Mouse (Mus musculus) kidney, adult 2 months (tissue): Measurements from ENCODE around the gene Ogfod1. TPM values are rescaled to one million over a fixed set of nuclear protein-coding genes. Genes with fewer than 3 reads are reported as not detected.

Source experiments
- DNase-seq: peaks from one replicate; pipeline ENCODE4 v3.0.0; 2021
- H3K27ac ChIP-seq: fragments of 200-500 bp; 2 replicates; pipeline ENCODE4 v1.5.1; 2012; ENCODE audit warnings: low read depth, low read length, control low read depth, inconsistent platforms; ENCODE audit not compliant: insufficient read depth
- H3K27me3 ChIP-seq: fragments of 200-500 bp; replicated peaks from 2 replicates; pipeline ENCODE4 v1.6.1; 2012; ENCODE audit warnings: mild to moderate bottlenecking, moderate library complexity, low read length, inconsistent platforms; ENCODE audit not compliant: control insufficient read depth, insufficient read depth
- H3K36me3 ChIP-seq: fragments of 200-500 bp; 2 replicates; pipeline ENCODE4 v1.6.1; 2012; ENCODE audit warnings: mild to moderate bottlenecking, moderate library complexity, low read length, inconsistent platforms; ENCODE audit not compliant: control insufficient read depth, insufficient read depth
- H3K4me1 ChIP-seq: fragments of 200-500 bp; 2 replicates; pipeline ENCODE4 v1.6.1; 2011; ENCODE audit warnings: low read length; ENCODE audit not compliant: control insufficient read depth, insufficient read depth
- H3K4me3 ChIP-seq: fragments of 200-500 bp; 2 replicates; pipeline ENCODE4 v1.5.1; 2011; ENCODE audit warnings: mild to moderate bottlenecking, low read depth, low read length, control low read depth; ENCODE audit not compliant: insufficient read depth
- CTCF ChIP-seq: fragments of 200-500 bp; conservative IDR thresholded peaks from 2 replicates; pipeline ENCODE4 v1.5.1; 2011; ENCODE audit warnings: low read depth, mild to moderate bottlenecking, control low read depth, low read length, moderate library complexity, mixed read lengths; ENCODE audit not compliant: insufficient read depth, insufficient read length
- POLR2A ChIP-seq: fragments of 200-500 bp; IDR thresholded peaks from one replicate; pipeline ENCODE4 v1.6.1; 2011; ENCODE audit warnings: low read depth, low read length, control low read depth
- WGBS: fragments of 180-500 bp; shearing (Covaris S2); methylation state at CpG from one replicate; pipeline ENCODE4 v1.1.7; 2018; 5-methylcytosine and 5-hydroxymethylcytosine counted together
- polyA plus RNA-seq: library from polyadenylated mRNA; depleted of rRNA; stranded (reverse); fragments of >200 nt; gene quantifications from 2 replicates; pipeline ENCODE4 v1.2.3, GENCODE M21; 2012; rRNA removed

Gene Ogfod1
- polyA plus RNA-seq, 1 experiment = 8.7 TPM

DNA sequence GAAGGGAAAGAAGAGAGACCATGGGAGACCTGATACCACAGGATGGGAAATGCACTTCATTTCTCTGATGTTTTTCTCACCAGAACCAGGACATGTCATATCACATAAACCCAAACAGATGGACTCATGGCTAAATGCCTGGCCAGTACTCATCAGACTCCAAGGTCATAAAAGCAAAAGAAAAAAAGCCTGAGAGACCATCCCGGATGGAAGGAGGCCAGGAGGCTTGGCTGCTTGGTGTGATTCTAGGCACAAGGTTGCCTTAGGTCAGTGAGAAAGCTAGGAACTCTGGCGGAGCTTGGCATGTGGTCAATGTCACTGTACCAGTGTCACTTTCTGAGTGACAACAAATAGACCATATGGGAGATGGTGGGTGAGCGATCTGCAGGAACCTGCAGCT is 70.9 kb downstream of the Ogfod1 start:
- peak; percentile 31 for DNase-seq
- Histone ChIP-seq H3K36me3 (no peaks in the 10 kb centered on the region), H3K4me3 (no peak overlapping the region), H3K27ac (no peak overlapping the region), H3K4me1 (no peaks in the 10 kb centered on the region), H3K27me3 (no peaks in the 10 kb centered on the region)
- TF ChIP-seq CTCF (no peak), POLR2A (no peak)
- 66% methylated on average over 3 of the region's 3 CpGs for WGBS

DNA sequence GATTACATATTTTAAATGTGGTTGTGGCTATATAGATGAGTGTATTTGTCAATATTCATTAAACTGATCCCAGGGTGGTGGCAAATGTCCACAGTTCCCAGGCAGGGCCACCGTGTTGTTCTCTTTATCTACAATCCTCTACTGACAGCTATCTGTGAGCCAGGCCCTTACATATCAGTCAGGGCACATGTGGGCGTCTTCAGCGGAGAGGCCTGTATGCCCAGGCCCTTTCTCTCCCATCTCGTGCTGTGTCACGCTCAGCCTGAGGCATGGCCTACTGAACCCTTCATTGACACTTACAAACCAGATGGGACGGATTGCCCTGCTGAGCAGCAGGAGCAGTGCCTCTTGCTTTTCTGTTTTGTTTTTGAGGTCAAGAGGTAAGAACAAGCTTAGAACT is 72.4 kb downstream of the Ogfod1 start:
- Histone ChIP-seq H3K27me3 (no peaks in the 10 kb centered on the region), H3K4me3 (no peak overlapping the region), H3K4me1 (no peaks in the 10 kb centered on the region), H3K36me3 (no peaks in the 10 kb centered on the region), H3K27ac (no peak overlapping the region)
- WGBS = 91% methylated on average over 6 of the region's 6 CpGs
- no peak for DNase-seq
- TF ChIP-seq CTCF = no peak

DNA sequence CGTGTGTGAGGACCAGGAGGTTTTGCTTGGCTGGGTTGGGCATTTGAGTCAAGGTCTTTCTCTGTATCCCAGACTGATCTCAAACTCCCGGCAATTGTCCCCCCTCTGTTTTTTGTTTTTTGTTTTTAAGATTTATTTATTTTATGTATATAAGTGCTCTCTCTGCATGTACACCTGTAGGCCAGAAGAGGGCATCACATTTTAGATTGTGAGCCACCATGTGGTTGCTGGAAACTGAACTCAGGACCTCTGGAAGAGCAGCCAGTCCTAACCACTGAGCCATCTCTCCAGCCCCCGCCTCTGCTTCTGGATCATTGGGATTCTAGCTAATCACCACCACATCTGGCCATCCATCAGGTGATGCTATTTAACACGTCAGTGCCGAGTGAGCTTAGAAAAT is 72.8 kb downstream of the Ogfod1 start:
- no peak for DNase-seq
- TF ChIP-seq POLR2A (no peak), CTCF (no peak)
- no peak overlapping the region for H3K4me3 ChIP-seq
- 79% methylated on average over 5 of the region's 5 CpGs for WGBS
- no peak overlapping the region for H3K27ac ChIP-seq
- H3K36me3 ChIP-seq = no peaks in the 10 kb centered on the region
- H3K4me1 ChIP-seq = no peaks in the 10 kb centered on the region
- no peaks in the 10 kb centered on the region for H3K27me3 ChIP-seq

DNA sequence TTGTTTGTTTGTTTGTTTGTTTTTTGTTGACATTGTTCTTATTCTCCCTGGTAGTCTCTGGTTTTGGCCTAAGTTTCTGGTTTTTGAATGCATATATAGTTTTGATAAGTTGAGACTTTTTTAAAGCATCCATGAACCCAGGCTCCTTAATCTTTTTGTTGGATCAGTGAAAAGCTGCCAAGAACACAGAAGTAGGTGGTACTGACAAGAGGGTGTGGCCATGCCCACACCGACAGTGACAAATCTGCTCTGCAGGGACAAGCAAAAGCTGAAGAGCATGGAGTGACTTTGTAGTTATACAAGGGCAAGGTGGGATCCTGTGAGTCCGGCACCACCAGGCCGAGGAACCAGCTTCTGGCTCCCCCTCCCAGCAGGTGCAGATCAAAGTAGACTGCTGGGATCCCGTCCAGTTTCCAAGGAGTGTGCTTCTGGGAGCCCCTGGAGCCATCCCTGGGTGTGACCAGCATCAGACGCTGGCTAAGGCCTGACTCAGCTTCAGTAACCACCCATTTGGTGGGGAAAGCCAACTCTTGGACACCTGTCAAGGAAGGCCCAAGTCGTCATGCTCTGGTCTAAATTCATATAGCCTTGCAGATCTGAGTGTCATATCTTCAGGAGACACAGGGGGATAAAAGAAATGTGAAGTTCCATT is 73.7 kb downstream of the Ogfod1 start:
- DNase-seq = no peak
- TF ChIP-seq CTCF (no peak), POLR2A (no peak)
- Histone ChIP-seq H3K4me3 (no peak overlapping the region), H3K27me3 (no peaks in the 10 kb centered on the region), H3K4me1 (no peaks in the 10 kb centered on the region), H3K36me3 (no peaks in the 10 kb centered on the region), H3K27ac (no peak overlapping the region)
- WGBS = 70% methylated on average over 6 of the region's 6 CpGs

DNA sequence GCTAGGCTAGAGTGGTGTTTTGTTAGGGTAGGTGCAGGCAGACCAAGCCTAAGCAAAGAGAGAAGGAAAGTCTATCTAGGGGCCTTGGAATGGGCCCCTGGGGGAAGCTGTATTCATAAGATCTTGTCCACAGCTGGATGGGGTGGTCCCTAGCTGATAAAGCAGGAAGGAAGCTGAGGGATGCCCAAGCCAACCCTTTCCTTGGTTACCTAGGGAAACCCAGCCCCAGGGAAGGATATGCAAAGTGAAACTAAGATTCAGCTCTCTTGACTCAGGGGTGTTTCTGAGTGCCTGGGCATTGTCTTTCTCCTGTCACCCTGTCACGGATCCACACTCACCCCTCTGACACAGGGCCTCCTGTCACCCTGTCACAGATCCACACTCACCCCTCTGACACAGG is 76.4 kb downstream of the Ogfod1 start:
- Histone ChIP-seq H3K27ac (no peak overlapping the region), H3K27me3 (no peaks in the 10 kb centered on the region; the same call in 1 of the 2 replicates), H3K4me1 (no peaks in the 10 kb centered on the region), H3K4me3 (no peak overlapping the region), H3K36me3 (no peaks in the 10 kb centered on the region)
- TF ChIP-seq CTCF (no peak), POLR2A (no peak)
- WGBS = 72% methylated on average over 1 of the region's 1 CpGs
- no peak for DNase-seq

DNA sequence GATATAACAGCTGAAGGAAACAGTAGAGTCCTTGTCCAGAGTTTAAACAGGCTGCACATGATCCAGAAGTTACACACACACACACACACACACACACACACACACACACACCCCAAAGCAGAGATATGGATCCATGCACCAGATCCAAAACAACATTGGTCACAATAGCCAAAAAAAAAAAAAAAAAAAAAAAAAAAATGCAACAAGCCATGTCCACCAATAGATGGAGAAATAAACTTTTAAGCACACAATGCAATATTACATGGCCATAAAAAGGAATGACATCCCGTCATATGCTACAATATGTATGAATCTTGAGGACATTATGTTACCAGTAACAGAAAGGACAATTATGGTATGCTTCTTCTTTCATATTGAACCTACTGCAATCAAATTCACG is 77.0 kb downstream of the Ogfod1 start:
- TF ChIP-seq POLR2A = no peak
- no peak for TF ChIP-seq CTCF
- Histone ChIP-seq H3K27ac (no peak overlapping the region), H3K27me3 (no peaks in the 10 kb centered on the region; the same call in 1 of the 2 replicates), H3K4me1 (no peaks in the 10 kb centered on the region), H3K4me3 (no peak overlapping the region), H3K36me3 (no peaks in the 10 kb centered on the region)
- no peak for DNase-seq
- 91% methylated on average over 2 of the region's 2 CpGs for WGBS

Other genes with a start within 250 kb of the Ogfod1 start
- 4.6 and 4.9 TPM in 2 replicates for gene Gnao1, start 227.2 kb upstream of the Ogfod1 start, polyA plus RNA-seq
- 171 and 204 TPM in 2 replicates for gene Amfr, start 24.4 kb upstream of the Ogfod1 start, polyA plus RNA-seq
- gene Nudt21, start 167 bp upstream of the Ogfod1 start, polyA plus RNA-seq = 19.6 and 22.1 TPM in 2 replicates
- 31.3 and 31.4 TPM in 2 replicates for gene Bbs2, start 61.7 kb downstream of the Ogfod1 start, polyA plus RNA-seq
- not detected in 2 replicates for gene Mt4, start 100.0 kb downstream of the Ogfod1 start, polyA plus RNA-seq
- 4.2 and 8.4 TPM in 2 replicates for gene Mt3, start 115.4 kb downstream of the Ogfod1 start, polyA plus RNA-seq
- gene Mt2, start 135.5 kb downstream of the Ogfod1 start, polyA plus RNA-seq = 57.6 and 80.2 TPM in 2 replicates
- 906 and 994 TPM in 2 replicates for gene Mt1, start 141.9 kb downstream of the Ogfod1 start, polyA plus RNA-seq
- 11.2 and 11.9 TPM in 2 replicates for gene Nup93, start 177.4 kb downstream of the Ogfod1 start, polyA plus RNA-seq